Mouse (Mus musculus): Measurements from ENCODE around the gene Agpat2. TPM values are rescaled to one million over a fixed set of nuclear protein-coding genes. Genes with fewer than 3 reads are reported as not detected.
A peak's percentile ranks its signal among the peaks of the same experiment; 100 is the strongest.

Gene Agpat2
- polyA plus RNA-seq, 1 experiment from 2014 or later = 18.4 TPM

GRCm38 (mm10) chr2:26574862-26575261 lies 29.4 kb downstream of the Agpat2 start:
- Histone ChIP-seq H3K9ac (no peak overlapping the region), H3K4me2 (no peak overlapping the region), H3K4me3 (no peak overlapping the region), H3K27me3 (replicated peaks) (no peaks in the 10 kb centered on the region), H3K36me3 (no peaks in the 10 kb centered on the region), H3K9me3 (replicated peaks) (no peaks in the 10 kb centered on the region), H3K4me1 (replicated peaks) (peaks cover 94% of the 10 kb centered on the region), H3K27ac (ENCODE audit: poor library complexity, severe bottlenecking) (no peak overlapping the region; the same call in 1 of the 2 replicates)
- ATAC-seq (ENCODE audit: insufficient number of reproducible peaks, low FRiP score) = no peak
- 46% methylated on average over 5 of the region's 5 CpGs for WGBS

- ATAC-seq (ENCODE audit: insufficient number of reproducible peaks, low FRiP score) = no peak
- Histone ChIP-seq H3K27me3 (replicated peaks) (no peaks in the 10 kb centered on the region), H3K4me2 (peak overlapping the region; percentile 9; the same call in 1 of the 2 replicates), H3K4me3 (no peak overlapping the region), H3K9ac (no peak overlapping the region), H3K9me3 (replicated peaks) (no peaks in the 10 kb centered on the region), H3K27ac (ENCODE audit: poor library complexity, severe bottlenecking) (peak overlapping the region; percentile 82), H3K36me3 (no peaks in the 10 kb centered on the region), H3K4me1 (replicated peaks) (peaks cover 90% of the 10 kb centered on the region)
- 20% methylated on average over 5 of the region's 5 CpGs for whole genome bisulfite sequencing
Measured at GRCm38 (mm10) chr2:26573807-26574206, 30.4 kb downstream of the Agpat2 start.

GRCm38 (mm10) chr2:26573396-26573795 lies 30.8 kb downstream of the Agpat2 start:
- Histone ChIP-seq H3K4me3 (no peak overlapping the region), H3K36me3 (no peaks in the 10 kb centered on the region), H3K27ac (ENCODE audit: poor library complexity, severe bottlenecking) (peak overlapping the region; percentile 82), H3K9ac (no peak overlapping the region), H3K27me3 (replicated peaks) (no peaks in the 10 kb centered on the region), H3K9me3 (replicated peaks) (no peaks in the 10 kb centered on the region), H3K4me1 (replicated peaks) (peaks cover 86% of the 10 kb centered on the region), H3K4me2 (peak overlapping the region; percentile 9; the same call in 1 of the 2 replicates)
- ATAC-seq (ENCODE audit: insufficient number of reproducible peaks, low FRiP score) = 0 out of 2 replicates have a peak, but pooled peaks have one; percentile 35
- 40% methylated on average over 12 of the region's 12 CpGs for WGBS

- ATAC-seq (ENCODE audit: insufficient number of reproducible peaks, low FRiP score) = peak; percentile 78
- H3K4me2 ChIP-seq = peak overlapping the region; percentile 27
- no peak overlapping the region for H3K4me3 ChIP-seq
Measured at GRCm38 (mm10) chr2:26571826-26572225, 32.4 kb downstream of the Agpat2 start.

GRCm38 (mm10) chr2:26571400-26571799 lies 32.8 kb downstream of the Agpat2 start:
- H3K4me2 ChIP-seq = peak overlapping the region; percentile 27
- H3K4me3 ChIP-seq = no peak overlapping the region
- peak overlapping the region; percentile 82 for H3K27ac ChIP-seq (ENCODE audit: poor library complexity, severe bottlenecking)
- peak; percentile 19; the same call in 1 of the 2 replicates for ATAC-seq (ENCODE audit: insufficient number of reproducible peaks, low FRiP score)
- no peaks in the 10 kb centered on the region for H3K9me3 ChIP-seq (replicated peaks)
- H3K9ac ChIP-seq = peak overlapping the region; percentile 34; the same call in 1 of the 2 replicates
- H3K27me3 ChIP-seq (replicated peaks) = no peaks in the 10 kb centered on the region
- 55% methylated on average over 9 of the region's 9 CpGs for WGBS
- H3K4me1 ChIP-seq (replicated peaks) = peaks cover 69% of the 10 kb centered on the region
- H3K36me3 ChIP-seq = no peaks in the 10 kb centered on the region

More at GRCm38 (mm10) chr2:26571826-26572225, 32.4 kb downstream of the Agpat2 start:
- Histone ChIP-seq H3K27ac (ENCODE audit: poor library complexity, severe bottlenecking) (peak overlapping the region; percentile 82), H3K36me3 (no peaks in the 10 kb centered on the region), H3K9ac (peak overlapping the region; percentile 34; the same call in 1 of the 2 replicates), H3K4me1 (replicated peaks) (peaks cover 71% of the 10 kb centered on the region), H3K27me3 (replicated peaks) (no peaks in the 10 kb centered on the region), H3K9me3 (replicated peaks) (no peaks in the 10 kb centered on the region)
- WGBS = 26% methylated on average over 5 of the region's 5 CpGs

- WGBS = 13% methylated on average over 3 of the region's 3 CpGs
- Histone ChIP-seq H3K27ac (ENCODE audit: poor library complexity, severe bottlenecking) (peak overlapping the region; percentile 82), H3K36me3 (no peaks in the 10 kb centered on the region), H3K9me3 (replicated peaks) (no peaks in the 10 kb centered on the region), H3K4me1 (replicated peaks) (peaks cover 62% of the 10 kb centered on the region), H3K27me3 (replicated peaks) (no peaks in the 10 kb centered on the region), H3K9ac (no peak overlapping the region), H3K4me2 (no peak overlapping the region), H3K4me3 (no peak overlapping the region)
- ATAC-seq (ENCODE audit: insufficient number of reproducible peaks, low FRiP score) = no peak
Measured at GRCm38 (mm10) chr2:26570034-26570433, 34.2 kb downstream of the Agpat2 start.

- WGBS = 10% methylated on average over 4 of the region's 4 CpGs
- H3K4me2 ChIP-seq = no peak overlapping the region
- no peak overlapping the region for H3K4me3 ChIP-seq
- no peaks in the 10 kb centered on the region for H3K9me3 ChIP-seq (replicated peaks)
- no peak overlapping the region for H3K27ac ChIP-seq (ENCODE audit: poor library complexity, severe bottlenecking)
- H3K27me3 ChIP-seq (replicated peaks) = no peaks in the 10 kb centered on the region; the same call in 1 of the 2 replicates
- ATAC-seq (ENCODE audit: insufficient number of reproducible peaks, low FRiP score) = 0 out of 2 replicates have a peak, but pooled peaks have one; percentile 33
- peaks cover 27% of the 10 kb centered on the region for H3K4me1 ChIP-seq (replicated peaks)
- H3K36me3 ChIP-seq = no peaks in the 10 kb centered on the region
- no peak overlapping the region for H3K9ac ChIP-seq
Measured at GRCm38 (mm10) chr2:26566221-26566620, 38.0 kb downstream of the Agpat2 start.

GRCm38 (mm10) chr2:26561351-26562016 lies 42.7 kb downstream of the Agpat2 start:
- Histone ChIP-seq H3K27ac (ENCODE audit: poor library complexity, severe bottlenecking) (no peak overlapping the region), H3K27me3 (replicated peaks) (no peaks in the 10 kb centered on the region; the same call in 1 of the 2 replicates), H3K4me3 (no peak overlapping the region), H3K4me1 (replicated peaks) (peaks cover 21% of the 10 kb centered on the region), H3K9me3 (replicated peaks) (no peaks in the 10 kb centered on the region), H3K9ac (0 out of 2 replicates have a peak overlapping the region, but pooled peaks have one; percentile 1), H3K4me2 (no peak overlapping the region), H3K36me3 (no peaks in the 10 kb centered on the region)
- 37% methylated on average over 6 of the region's 6 CpGs for WGBS
- peak; percentile 67 for ATAC-seq (ENCODE audit: insufficient number of reproducible peaks, low FRiP score)

- no peak for ATAC-seq (ENCODE audit: insufficient number of reproducible peaks, low FRiP score)
- no peaks in the 10 kb centered on the region for H3K9me3 ChIP-seq (replicated peaks)
- H3K36me3 ChIP-seq = no peaks in the 10 kb centered on the region
- no peak overlapping the region for H3K4me2 ChIP-seq
- peaks cover 20% of the 10 kb centered on the region for H3K4me1 ChIP-seq (replicated peaks)
- no peak overlapping the region for H3K9ac ChIP-seq
- WGBS = 76% methylated on average over 5 of the region's 5 CpGs
- no peak overlapping the region for H3K27ac ChIP-seq (ENCODE audit: poor library complexity, severe bottlenecking)
- no peak overlapping the region for H3K4me3 ChIP-seq
- H3K27me3 ChIP-seq (replicated peaks) = no peaks in the 10 kb centered on the region; the same call in 1 of the 2 replicates
Measured at GRCm38 (mm10) chr2:26560506-26560905, 43.7 kb downstream of the Agpat2 start.

- WGBS = 30% methylated on average over 4 of the region's 4 CpGs
- H3K36me3 ChIP-seq = no peaks in the 10 kb centered on the region
- no peaks in the 10 kb centered on the region for H3K27me3 ChIP-seq (replicated peaks)
- ATAC-seq (ENCODE audit: insufficient number of reproducible peaks, low FRiP score) = 0 out of 2 replicates have a peak, but pooled peaks have one; percentile 3
- H3K4me3 ChIP-seq = no peak overlapping the region
- no peak overlapping the region; the same call in 1 of the 2 replicates for H3K4me2 ChIP-seq
- no peaks in the 10 kb centered on the region for H3K9me3 ChIP-seq (replicated peaks)
- H3K9ac ChIP-seq = peak overlapping the region; percentile 3; the same call in 1 of the 2 replicates
- H3K27ac ChIP-seq (ENCODE audit: poor library complexity, severe bottlenecking) = 0 out of 2 replicates have a peak overlapping the region, but pooled peaks have one; percentile 4
- H3K4me1 ChIP-seq (replicated peaks) = peaks cover 28% of the 10 kb centered on the region
Measured at GRCm38 (mm10) chr2:26556535-26556993, 47.7 kb downstream of the Agpat2 start.

GRCm38 (mm10) chr2:26555076-26555475 lies 49.1 kb downstream of the Agpat2 start:
- H3K4me1 ChIP-seq (replicated peaks) = peaks cover 43% of the 10 kb centered on the region
- ATAC-seq (ENCODE audit: insufficient number of reproducible peaks, low FRiP score) = no peak
- no peak overlapping the region for H3K4me2 ChIP-seq
- no peak overlapping the region for H3K27ac ChIP-seq (ENCODE audit: poor library complexity, severe bottlenecking)
- H3K9me3 ChIP-seq (replicated peaks) = no peaks in the 10 kb centered on the region
- no peak overlapping the region for H3K4me3 ChIP-seq
- 75% methylated on average over 4 of the region's 4 CpGs for WGBS
- H3K36me3 ChIP-seq = no peaks in the 10 kb centered on the region
- no peak overlapping the region for H3K9ac ChIP-seq
- no peaks in the 10 kb centered on the region for H3K27me3 ChIP-seq (replicated peaks)
